Mouse (Mus musculus) olfactory bulb, adult 2 months (tissue): ENCODE measurements around the gene Sox5.

Experiments
- CTCF ChIP-seq: fragments of 200-500 bp; IDR thresholded peaks from 2 replicates; pipeline ENCODE4 v1.5.1; 2012; ENCODE audit warnings: low read depth, mild to moderate bottlenecking, low read length, moderate library complexity; ENCODE audit not compliant: insufficient read depth
- POLR2A ChIP-seq: fragments of 200-500 bp; IDR thresholded peaks from 2 replicates; pipeline ENCODE4 v1.6.1; 2012; ENCODE audit warnings: mild to moderate bottlenecking, low read depth, low read length, moderate library complexity; ENCODE audit not compliant: insufficient read depth

GRCm38 (mm10) chr6:143941291-143941785, 840.4 kb downstream of the Sox5 start:
- TF ChIP-seq POLR2A, result no peak
- no peak for TF ChIP-seq CTCF
